Mouse (Mus musculus): ENCODE results near the gene Zbtb26. TPM values are rescaled to one million over a fixed set of nuclear protein-coding genes. Genes with fewer than 3 reads are reported as not detected.

Gene Zbtb26
- 0.98 TPM for polyA plus RNA-seq (2012; fragmentation: generic; extraction: Trizol)
- long read RNA-seq, experiment 1, full-length matches to known transcripts = 1 of 1 reads
- long read RNA-seq, experiment 1, partial matches to known transcripts = 0 of 1 reads
- long read RNA-seq, experiment 1, other reads (novel, unspliced or antisense) = 0 of 1 reads
- long read RNA-seq, experiment 2, full-length matches to known transcripts = 7 of 10 reads
- long read RNA-seq, experiment 2, partial matches to known transcripts = 0 of 10 reads
- long read RNA-seq, experiment 2, other reads (novel, unspliced or antisense) = 3 of 10 reads

- peak within 1 kb of the TSS; percentile 93 for H3ac ChIP-seq (ENCODE audit: control insufficient read depth, insufficient read length, low read depth)
- peaks cover 99% of the 10 kb centered on the region for H3K79me2 ChIP-seq (ENCODE audit: control insufficient read depth, insufficient read depth)
- H3K4me3 ChIP-seq (ENCODE audit: insufficient read depth, poor library complexity, severe bottlenecking) = peak within 1 kb of the TSS; percentile 84
- peaks cover 70% of the 10 kb centered on the region for H3K79me3 ChIP-seq (ENCODE audit: low read depth)
- peaks cover 16% of the 10 kb centered on the region for H3K36me3 ChIP-seq (ENCODE audit: control insufficient read depth, insufficient read depth)
- TF ChIP-seq CEBPB (IDR thresholded peaks at IDR 0.05; ENCODE audit: low read depth) (no peak), USF1 (IDR thresholded peaks at IDR 0.05; ENCODE audit: low read depth) (peak; percentile 48), CTCF (IDR thresholded peaks at IDR 0.05; ENCODE audit: control insufficient read depth, insufficient read depth, insufficient read length) (no peak), MAX (IDR thresholded peaks at IDR 0.05) (peak; percentile 47), MYOD1 (IDR thresholded peaks at IDR 0.05; ENCODE audit: control insufficient read depth, insufficient read length, low read depth) (no peak)
- no peaks in the 10 kb centered on the region for H3K27me3 ChIP-seq (ENCODE audit: control insufficient read depth, insufficient read depth, insufficient read length)
These were observed at the start of gene Zbtb26, which contains the start of the genes Zbtb6 and Rabgap1 for GRCm38 (mm10) chr2:37442611-37443591. Gene Zbtb26 (minus strand): TSS chr2:37443135. Gene Zbtb6 (minus strand): TSS chr2:37443171. Gene Rabgap1 (plus strand): TSS chr2:37443279.

GRCm38 (mm10) chr2:37488956-37489355 is 46.0 kb upstream of the Zbtb26 start:
- Histone ChIP-seq H3ac (ENCODE audit: control insufficient read depth, insufficient read length, low read depth) (no peak overlapping the region), H3K79me3 (ENCODE audit: low read depth) (no peaks in the 10 kb centered on the region), H3K79me2 (ENCODE audit: control insufficient read depth, insufficient read depth) (no peaks in the 10 kb centered on the region), H3K27me3 (ENCODE audit: control insufficient read depth, insufficient read depth, insufficient read length) (no peaks in the 10 kb centered on the region), H3K4me3 (ENCODE audit: insufficient read depth, poor library complexity, severe bottlenecking) (no peak overlapping the region), H3K36me3 (ENCODE audit: control insufficient read depth, insufficient read depth) (peaks cover 88% of the 10 kb centered on the region)
- TF ChIP-seq MYOD1 (IDR thresholded peaks at IDR 0.05; ENCODE audit: control insufficient read depth, insufficient read length, low read depth) = no peak
- no peak for TF ChIP-seq CEBPB (IDR thresholded peaks at IDR 0.05; ENCODE audit: low read depth)
- TF ChIP-seq MYOG (IDR thresholded peaks at IDR 0.05; ENCODE audit: control insufficient read depth, extremely low read depth, insufficient read length) = no peak
- no peak for TF ChIP-seq USF1 (IDR thresholded peaks at IDR 0.05; ENCODE audit: low read depth)
- no peak for TF ChIP-seq CTCF (IDR thresholded peaks at IDR 0.05; ENCODE audit: control insufficient read depth, insufficient read depth, insufficient read length)
- no peak for TF ChIP-seq FOSL1 (IDR thresholded peaks at IDR 0.05; ENCODE audit: insufficient read depth, low read length, poor library complexity, severe bottlenecking)
- TF ChIP-seq MAX (IDR thresholded peaks at IDR 0.05) = no peak

GRCm38 (mm10) chr2:37486408-37486807 is 43.5 kb upstream of the Zbtb26 start:
- H3K4me3 ChIP-seq (ENCODE audit: insufficient read depth, poor library complexity, severe bottlenecking) = no peak overlapping the region
- H3K79me2 ChIP-seq (ENCODE audit: control insufficient read depth, insufficient read depth) = no peaks in the 10 kb centered on the region
- H3K36me3 ChIP-seq (ENCODE audit: control insufficient read depth, insufficient read depth) = peaks cover 76% of the 10 kb centered on the region
- H3K27me3 ChIP-seq (ENCODE audit: control insufficient read depth, insufficient read depth, insufficient read length) = no peaks in the 10 kb centered on the region
- H3K79me3 ChIP-seq (ENCODE audit: low read depth) = no peaks in the 10 kb centered on the region
- no peak for TF ChIP-seq CTCF (IDR thresholded peaks at IDR 0.05; ENCODE audit: control insufficient read depth, insufficient read depth, insufficient read length)
- TF ChIP-seq MAX (IDR thresholded peaks at IDR 0.05) = no peak
- no peak for TF ChIP-seq MYOG (IDR thresholded peaks at IDR 0.05; ENCODE audit: control insufficient read depth, extremely low read depth, insufficient read length)
- TF ChIP-seq FOSL1 (IDR thresholded peaks at IDR 0.05; ENCODE audit: insufficient read depth, low read length, poor library complexity, severe bottlenecking) = no peak
- no peak for TF ChIP-seq USF1 (IDR thresholded peaks at IDR 0.05; ENCODE audit: low read depth)
- no peak for TF ChIP-seq MYOD1 (IDR thresholded peaks at IDR 0.05; ENCODE audit: control insufficient read depth, insufficient read length, low read depth)
- no peak for TF ChIP-seq CEBPB (IDR thresholded peaks at IDR 0.05; ENCODE audit: low read depth)
- H3ac ChIP-seq (ENCODE audit: control insufficient read depth, insufficient read length, low read depth) = no peak overlapping the region

- TF ChIP-seq USF1 (IDR thresholded peaks at IDR 0.05; ENCODE audit: low read depth) = no peak
- no peak for TF ChIP-seq MYOG (IDR thresholded peaks at IDR 0.05; ENCODE audit: control insufficient read depth, extremely low read depth, insufficient read length)
- TF ChIP-seq MAX (IDR thresholded peaks at IDR 0.05) = no peak
- no peak for TF ChIP-seq CEBPB (IDR thresholded peaks at IDR 0.05; ENCODE audit: low read depth)
- no peak for TF ChIP-seq FOSL1 (IDR thresholded peaks at IDR 0.05; ENCODE audit: insufficient read depth, low read length, poor library complexity, severe bottlenecking)
- no peak for TF ChIP-seq MYOD1 (IDR thresholded peaks at IDR 0.05; ENCODE audit: control insufficient read depth, insufficient read length, low read depth)
- no peak for TF ChIP-seq CTCF (IDR thresholded peaks at IDR 0.05; ENCODE audit: control insufficient read depth, insufficient read depth, insufficient read length)
- no peaks in the 10 kb centered on the region for H3K79me3 ChIP-seq (ENCODE audit: low read depth)
- H3K27me3 ChIP-seq (ENCODE audit: control insufficient read depth, insufficient read depth, insufficient read length) = no peaks in the 10 kb centered on the region
- H3K4me3 ChIP-seq (ENCODE audit: insufficient read depth, poor library complexity, severe bottlenecking) = no peak overlapping the region
- no peak overlapping the region for H3ac ChIP-seq (ENCODE audit: control insufficient read depth, insufficient read length, low read depth)
- H3K79me2 ChIP-seq (ENCODE audit: control insufficient read depth, insufficient read depth) = no peaks in the 10 kb centered on the region
- H3K36me3 ChIP-seq (ENCODE audit: control insufficient read depth, insufficient read depth) = peaks cover 73% of the 10 kb centered on the region
These were observed 42.4 kb upstream of the Zbtb26 start for GRCm38 (mm10) chr2:37485370-37485769.

GRCm38 (mm10) chr2:37484165-37484564 is 41.2 kb upstream of the Zbtb26 start:
- Histone ChIP-seq H3K27me3 (ENCODE audit: control insufficient read depth, insufficient read depth, insufficient read length) (no peaks in the 10 kb centered on the region), H3K36me3 (ENCODE audit: control insufficient read depth, insufficient read depth) (peaks cover 61% of the 10 kb centered on the region), H3K79me2 (ENCODE audit: control insufficient read depth, insufficient read depth) (no peaks in the 10 kb centered on the region), H3ac (ENCODE audit: control insufficient read depth, insufficient read length, low read depth) (no peak overlapping the region), H3K79me3 (ENCODE audit: low read depth) (no peaks in the 10 kb centered on the region), H3K4me3 (ENCODE audit: insufficient read depth, poor library complexity, severe bottlenecking) (no peak overlapping the region)
- TF ChIP-seq FOSL1 (IDR thresholded peaks at IDR 0.05; ENCODE audit: insufficient read depth, low read length, poor library complexity, severe bottlenecking) = no peak
- no peak for TF ChIP-seq MAX (IDR thresholded peaks at IDR 0.05)
- no peak for TF ChIP-seq MYOG (IDR thresholded peaks at IDR 0.05; ENCODE audit: control insufficient read depth, extremely low read depth, insufficient read length)
- no peak for TF ChIP-seq CEBPB (IDR thresholded peaks at IDR 0.05; ENCODE audit: low read depth)
- no peak for TF ChIP-seq MYOD1 (IDR thresholded peaks at IDR 0.05; ENCODE audit: control insufficient read depth, insufficient read length, low read depth)
- TF ChIP-seq USF1 (IDR thresholded peaks at IDR 0.05; ENCODE audit: low read depth) = no peak
- TF ChIP-seq CTCF (IDR thresholded peaks at IDR 0.05; ENCODE audit: control insufficient read depth, insufficient read depth, insufficient read length) = no peak

Measured in C2C12 (cell line).